14 mouse cellular contexts compared by ENCODE assay signal in genomic region chr11:18931001-18931874, GRCm38 (mm10).
DNase-seq lines count a peak whose midpoint lies in the region; ATAC-seq lines count a peak whose summit lies in the region.
"Had no signal": no experiment of that assay in that cellular context is flagged by ENCODE, and none has a peak within 500 bp of the region (broad histone marks: within the 10 kb centered on the region; RNA-seq: fewer than 3 reads in every experiment).

No protein-coding gene starts in this region.

- no peak overlapping the region for H3K4me3 ChIP-seq in heart, embryonic 10.5 days
- no peak overlapping the region for H3K4me3 ChIP-seq in hindbrain, embryonic 10.5 days
- no peak overlapping the region for H3K4me3 ChIP-seq in midbrain, embryonic 16.5 days (ENCODE audit: low read depth, low read length)
- H3K4me3 ChIP-seq: left cerebral cortex, adult 2 months had no signal

- ATAC-seq in midbrain, embryonic 16.5 days = peak; percentile 63
- ATAC-seq in erythroblast, adult 5-6 weeks (replicated peaks; ENCODE audit: low FRiP score, poor library complexity, severe bottlenecking) = no peak
- ATAC-seq: liver, postnatal 0 days; Patski had no signal

- no peaks in the 10 kb centered on the region for H3K27me3 ChIP-seq in heart, embryonic 10.5 days (ENCODE audit: insufficient read depth, poor library complexity, severe bottlenecking)
- H3K27me3 ChIP-seq in hindbrain, embryonic 10.5 days (ENCODE audit: insufficient read depth, poor library complexity, severe bottlenecking) = no peaks in the 10 kb centered on the region
- no peaks in the 10 kb centered on the region for H3K27me3 ChIP-seq in midbrain, embryonic 16.5 days (ENCODE audit: control insufficient read depth, insufficient read depth, low read depth, low read length)
- H3K27me3 ChIP-seq: Patski had no signal

- peaks cover 21% of the 10 kb centered on the region for H3K4me1 ChIP-seq in heart, embryonic 10.5 days
- peaks cover 41% of the 10 kb centered on the region for H3K4me1 ChIP-seq in hindbrain, embryonic 10.5 days (replicated peaks)
- peaks cover 20% of the 10 kb centered on the region for H3K4me1 ChIP-seq in midbrain, embryonic 16.5 days (ENCODE audit: control insufficient read depth, insufficient read depth, low read length)

- H3K36me3 ChIP-seq in heart, embryonic 10.5 days = peaks cover 20% of the 10 kb centered on the region
- H3K36me3 ChIP-seq in hindbrain, embryonic 10.5 days = peaks cover 25% of the 10 kb centered on the region
- no peaks in the 10 kb centered on the region for H3K36me3 ChIP-seq in midbrain, embryonic 16.5 days (ENCODE audit: control insufficient read depth, insufficient read depth, low read length)

- DNase-seq in heart, embryonic 10.5 days (ENCODE audit: low spot score) = no peak
- no peak for DNase-seq in heart, postnatal 10 days
- peak; percentile 22 for DNase-seq in Muller cell, postnatal 12 days (ENCODE audit: inconsistent ontology term)
- DNase-seq in hindbrain, embryonic 10.5 days (ENCODE audit: low spot score) = no peak
- no peak for DNase-seq in retina, embryonic 14.5 days (ENCODE audit: low spot score)
- DNase-seq in cerebellum, adult 18-20 months = no peak
- DNase-seq: adrenal gland, postnatal 25 days; gastrocnemius, postnatal 14 days; kidney, adult 2 months; liver, postnatal 0 days had no signal

- H3K9ac ChIP-seq in midbrain, embryonic 16.5 days (ENCODE audit: low read depth, low read length) = peak overlapping the region; percentile 32; the same call in 1 of the 2 replicates
- H3K9ac ChIP-seq: liver, postnatal 0 days had no signal

- 0 out of 2 replicates have a peak overlapping the region, but pooled peaks have one; percentile 29 for H3K27ac ChIP-seq in heart, embryonic 10.5 days
- peak overlapping the region; percentile 41; the same call in 1 of the 2 replicates for H3K27ac ChIP-seq in hindbrain, embryonic 10.5 days
- peak overlapping the region; percentile 39 for H3K27ac ChIP-seq in midbrain, embryonic 16.5 days (ENCODE audit: low read length)
- H3K27ac ChIP-seq: left cerebral cortex, adult 2 months had no signal

- peak overlapping the region; percentile 41 for H3K4me2 ChIP-seq in midbrain, embryonic 16.5 days (ENCODE audit: low read length)

- 58% methylated on average over 15 of the region's 15 CpGs for WGBS in heart, embryonic 10.5 days
- WGBS in hindbrain, embryonic 10.5 days = 78% methylated on average over 15 of the region's 15 CpGs
- 38% methylated on average over 15 of the region's 15 CpGs for WGBS in midbrain, embryonic 16.5 days

- intact Hi-C loops in heart, postnatal 10 days (cut with DNase I) = no loop called here

- no peaks in the 10 kb centered on the region for H3K9me3 ChIP-seq in heart, embryonic 10.5 days
- H3K9me3 ChIP-seq in hindbrain, embryonic 10.5 days = no peaks in the 10 kb centered on the region
- no peaks in the 10 kb centered on the region for H3K9me3 ChIP-seq in midbrain, embryonic 16.5 days (replicated peaks; ENCODE audit: control insufficient read depth, low read length, poor library complexity, severe bottlenecking)
